Mouse (Mus musculus): ENCODE measurements around the gene Pdss1. TPM values are rescaled to one million over a fixed set of nuclear protein-coding genes. Genes with fewer than 3 reads are reported as not detected.

Gene Pdss1
- polyA plus RNA-seq, 1 experiment from 2014 or later = 19.1 TPM

GRCm38 (mm10) chr2:22977387-22977973, 82.2 kb downstream of the Pdss1 start:
- 0 out of 2 replicates have a peak, but pooled peaks cover 2% of the 10 kb centered on the region for H3K4me1 ChIP-seq (ENCODE audit: control insufficient read depth, insufficient read depth, low read length)
- H3K27me3 ChIP-seq (replicated peaks; ENCODE audit: control insufficient read depth, insufficient read depth, low read length) = no peaks in the 10 kb centered on the region
- no peak overlapping the region for H3K4me2 ChIP-seq (ENCODE audit: low read depth, low read length)
- DNase-seq (ENCODE audit: low spot score) (peak; percentile 7), ATAC-seq (ENCODE audit: low read depth) (peak; percentile 33; the same call in 1 of the 2 replicates)
- H3K9me3 ChIP-seq (ENCODE audit: control insufficient read depth, low read length) = no peaks in the 10 kb centered on the region
- H3K36me3 ChIP-seq (ENCODE audit: control insufficient read depth, insufficient read depth, low read length) = no peaks in the 10 kb centered on the region
- WGBS = 58% methylated on average over 3 of the region's 3 CpGs
- no peak overlapping the region for H3K4me3 ChIP-seq (ENCODE audit: low read depth, low read length)
- H3K9ac ChIP-seq (ENCODE audit: low read depth, low read length) = no peak overlapping the region
- H3K27ac ChIP-seq (replicated peaks; ENCODE audit: low read depth, low read length) = no peak overlapping the region

- ATAC-seq (ENCODE audit: low read depth) = peak; percentile 88
Observed at GRCm38 (mm10) chr2:22985973-22986657, 90.8 kb downstream of the Pdss1 start.

More at GRCm38 (mm10) chr2:22985973-22986657, 90.8 kb downstream of the Pdss1 start:
- peak overlapping the region; percentile 52 for H3K27ac ChIP-seq (replicated peaks; ENCODE audit: low read depth, low read length)
- no peak overlapping the region for H3K4me2 ChIP-seq (ENCODE audit: low read depth, low read length)
- H3K4me1 ChIP-seq (ENCODE audit: control insufficient read depth, insufficient read depth, low read length) = 0 out of 2 replicates have a peak, but pooled peaks cover 7% of the 10 kb centered on the region
- H3K9ac ChIP-seq (ENCODE audit: low read depth, low read length) = no peak overlapping the region
- peak; percentile 72 for DNase-seq (ENCODE audit: low spot score)
- H3K36me3 ChIP-seq (ENCODE audit: control insufficient read depth, insufficient read depth, low read length) = no peaks in the 10 kb centered on the region
- H3K9me3 ChIP-seq (ENCODE audit: control insufficient read depth, low read length) = no peaks in the 10 kb centered on the region
- no peaks in the 10 kb centered on the region for H3K27me3 ChIP-seq (replicated peaks; ENCODE audit: control insufficient read depth, insufficient read depth, low read length)
- 40% methylated on average over 2 of the region's 2 CpGs for WGBS
- H3K4me3 ChIP-seq (ENCODE audit: low read depth, low read length) = no peak overlapping the region

Other genes with a start within 250 kb of the Pdss1 start
- gene Apbb1ip, start 121.4 kb upstream of the Pdss1 start, polyA plus RNA-seq (2014; fragmentation: Nextera tagmentation; extraction: Ambion mirVana) = 3.1 and 3.3 TPM in 2 replicates
- gene Abi1, start 144.7 kb downstream of the Pdss1 start, polyA plus RNA-seq (2014; fragmentation: Nextera tagmentation; extraction: Ambion mirVana) = 49.9 and 50.8 TPM in 2 replicates
- gene Acbd5, start 172.6 kb downstream of the Pdss1 start, polyA plus RNA-seq (2014; fragmentation: Nextera tagmentation; extraction: Ambion mirVana) = 27.1 and 28.8 TPM in 2 replicates

Measured in embryonic facial prominence, embryonic 14.5 days (tissue).